Mouse (Mus musculus): ENCODE measurements around the gene Slc45a1.

Slc45a1 gene

DNA sequence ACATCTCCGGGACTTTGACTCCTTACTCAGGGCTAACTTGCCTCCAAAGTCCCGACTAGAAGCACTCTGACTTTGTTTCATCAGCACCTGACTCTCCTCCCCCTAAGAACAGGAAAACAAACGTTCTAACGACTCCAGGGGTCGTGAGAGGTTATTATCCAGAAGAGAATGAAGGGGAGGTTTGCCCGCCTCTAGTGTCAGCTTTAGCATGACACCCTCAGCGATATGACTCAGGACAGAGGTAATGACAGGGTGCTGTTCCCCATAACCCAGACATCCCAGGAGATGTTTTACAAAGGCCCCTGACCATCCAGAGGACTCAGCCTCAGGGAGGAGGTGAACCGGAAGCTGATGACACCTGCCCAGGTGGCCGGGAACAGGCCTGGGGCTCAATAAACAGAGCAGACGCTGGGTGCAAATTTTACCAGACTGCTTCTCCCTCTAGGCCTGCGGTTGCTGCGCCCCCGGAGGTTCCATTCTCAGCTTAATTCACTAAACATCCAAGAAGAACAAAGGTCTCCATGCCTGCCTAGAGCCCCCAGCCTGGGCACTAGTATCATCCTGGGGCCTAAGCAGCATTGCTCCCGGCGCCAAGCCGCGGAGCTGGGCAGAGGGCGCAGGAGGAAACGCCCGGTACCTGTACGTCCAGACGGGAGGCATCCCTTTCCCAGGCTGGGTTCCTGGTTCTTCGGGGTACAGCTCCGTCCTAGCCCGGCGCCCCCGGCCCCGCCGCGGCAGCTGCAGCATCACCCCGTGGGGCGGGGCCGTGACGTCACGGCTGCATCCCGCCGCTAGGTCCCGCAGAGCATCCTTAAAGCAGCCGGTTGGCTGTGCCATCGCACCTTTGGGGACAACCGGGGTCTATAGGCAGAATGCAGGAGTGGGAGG, at the start of gene Slc45a1:
TSS of gene Slc45a1 (minus strand) at position 785 of the 888 bp plus-strand sequence.
- no peak for DNase-seq (ENCODE audit: low read depth, low spot score)

- DNase-seq (ENCODE audit: low read depth, low spot score), result no peak
These were observed 48.9 kb upstream of the Slc45a1 start for GRCm38 (mm10) chr4:150700849-150701248.

DNA sequence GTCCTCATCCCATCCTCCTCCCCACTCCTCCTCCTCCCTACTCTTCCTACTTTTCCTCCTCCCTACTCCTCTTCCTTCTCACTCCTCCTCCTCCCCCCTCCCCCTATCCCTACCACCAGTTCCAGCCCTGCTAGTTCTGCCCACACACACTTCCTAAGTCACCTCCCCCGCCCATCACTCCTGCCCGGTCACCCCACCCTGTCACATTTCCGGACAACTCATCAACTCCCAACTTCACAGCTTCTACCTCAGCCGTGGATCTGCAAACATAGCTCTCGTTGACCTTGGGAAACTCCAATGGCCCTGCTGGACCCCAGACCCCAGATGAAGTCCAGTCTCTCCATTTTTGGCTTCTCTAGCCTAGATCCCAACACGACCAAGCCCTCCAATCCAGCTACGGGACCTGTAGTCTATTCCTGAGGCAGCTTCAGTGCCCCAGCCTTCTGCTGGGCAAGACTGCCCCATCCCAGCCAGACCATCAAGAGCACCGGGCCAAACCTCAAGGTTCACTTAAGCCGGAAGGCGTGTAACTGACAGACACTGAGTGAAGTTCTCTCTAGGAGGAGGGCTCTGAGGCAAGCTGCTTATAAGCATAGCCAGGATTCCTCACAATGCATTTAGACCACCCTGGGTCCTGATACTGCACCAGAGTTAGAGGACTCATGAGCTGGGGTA, 42.6 kb upstream of the Slc45a1 start:
- no peak for DNase-seq (ENCODE audit: low read depth, low spot score)

- DNase-seq (ENCODE audit: low read depth, low spot score), result no peak
These were observed 41.0 kb upstream of the Slc45a1 start for GRCm38 (mm10) chr4:150692861-150693403.

DNA sequence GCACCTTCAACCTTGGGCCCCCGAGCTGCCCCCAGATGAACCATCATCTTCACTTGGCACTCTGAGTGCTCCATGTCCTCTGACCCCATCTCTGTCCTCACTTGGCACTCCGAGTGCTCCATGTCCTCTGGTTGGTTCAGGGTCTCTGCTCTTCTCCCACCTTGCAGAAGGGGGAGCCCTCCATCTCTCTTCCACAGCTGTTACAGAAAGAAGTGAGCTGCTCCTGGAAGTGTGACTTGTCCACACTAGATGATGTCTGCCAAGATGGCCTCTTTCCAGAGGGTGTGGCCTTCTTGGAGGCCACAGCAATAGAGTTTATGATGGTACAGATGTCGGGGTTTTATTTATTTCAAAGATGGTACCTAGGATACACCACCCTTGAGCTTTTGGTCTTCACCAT, 38.8 kb upstream of the Slc45a1 start:
- no peak for DNase-seq (ENCODE audit: low read depth, low spot score)

DNA sequence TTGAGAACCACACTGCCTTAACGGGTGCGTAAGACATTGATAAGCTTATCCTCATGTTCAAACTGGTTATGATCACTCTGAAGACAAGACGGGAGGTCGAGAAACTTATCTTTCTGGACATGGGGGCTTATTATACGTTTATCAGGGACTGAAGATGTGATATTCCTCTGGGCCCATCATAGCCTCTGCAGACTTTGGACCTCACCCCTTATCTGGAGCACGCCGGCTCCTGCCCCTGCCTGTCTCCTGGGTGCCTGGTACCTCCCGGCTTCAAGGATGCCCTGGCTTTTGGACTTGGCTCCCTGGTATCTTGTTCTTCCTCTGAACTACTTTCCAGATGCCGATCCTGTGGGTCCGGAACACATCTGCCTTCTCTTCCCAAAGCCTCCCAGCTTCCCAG, 37.6 kb upstream of the Slc45a1 start:
- no peak for DNase-seq (ENCODE audit: low read depth, low spot score)

GRCm38 (mm10) chr4:150687126-150687753, 35.3 kb upstream of the Slc45a1 start:
- DNase-seq (ENCODE audit: low read depth, low spot score), result no peak

DNA sequence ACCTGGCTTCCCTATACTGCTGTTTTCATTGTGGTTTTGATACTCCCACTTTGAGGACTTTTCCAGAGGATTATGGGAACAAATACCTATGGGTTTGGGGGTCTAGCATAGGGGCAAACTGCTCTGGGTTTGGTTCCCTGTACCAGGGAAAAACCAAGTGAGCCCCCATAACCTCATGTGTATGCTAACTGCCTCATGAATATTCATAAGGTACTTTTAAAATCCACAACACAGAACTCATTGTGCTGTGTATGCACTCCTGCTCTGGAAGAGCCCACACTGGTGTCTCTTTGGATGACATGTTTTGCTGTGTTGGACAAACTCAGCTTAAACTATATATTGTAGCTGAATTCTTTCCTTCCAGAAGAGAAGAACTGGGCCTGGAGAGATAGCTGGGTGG, 34.6 kb upstream of the Slc45a1 start:
- no peak for DNase-seq (ENCODE audit: low read depth, low spot score)

GRCm38 (mm10) chr4:150685778-150686493, 34.0 kb upstream of the Slc45a1 start:
- no peak for DNase-seq (ENCODE audit: low read depth, low spot score)

DNA sequence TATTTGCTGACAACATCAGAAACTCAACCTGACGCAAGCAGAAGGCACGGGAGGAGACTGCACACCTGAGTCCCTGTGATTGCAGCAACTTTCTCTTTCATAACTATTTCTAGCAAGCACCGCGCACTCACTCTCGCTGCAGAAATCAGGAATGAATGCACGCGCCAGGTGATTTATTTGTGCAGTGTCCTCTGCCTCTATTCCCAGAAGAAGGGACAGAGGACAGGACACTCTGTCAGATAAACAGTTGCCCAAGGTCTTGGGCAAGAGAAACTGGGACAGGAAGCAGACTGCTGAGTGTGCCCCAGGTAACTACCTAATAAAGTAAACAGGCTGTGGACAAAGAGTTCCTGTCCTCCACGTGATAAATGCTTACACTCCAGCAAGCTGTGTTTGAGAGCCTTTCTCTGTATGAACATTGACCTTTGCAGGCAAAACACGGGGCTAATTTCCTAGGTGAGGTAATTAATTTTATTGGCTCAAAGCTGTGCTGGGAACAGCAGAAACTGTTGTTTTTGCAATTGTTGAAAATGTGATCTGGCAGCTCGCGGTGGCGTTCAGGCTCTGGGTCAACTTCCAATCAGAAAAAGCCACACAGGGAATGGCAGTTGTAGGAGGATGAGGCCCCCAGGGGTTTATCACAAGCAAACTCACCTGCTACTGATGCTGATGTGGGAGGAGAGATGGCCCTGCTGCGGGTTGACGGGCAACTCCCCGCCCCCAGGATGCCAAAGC, 33.2 kb upstream of the Slc45a1 start:
- no peak for DNase-seq (ENCODE audit: low read depth, low spot score)

DNA sequence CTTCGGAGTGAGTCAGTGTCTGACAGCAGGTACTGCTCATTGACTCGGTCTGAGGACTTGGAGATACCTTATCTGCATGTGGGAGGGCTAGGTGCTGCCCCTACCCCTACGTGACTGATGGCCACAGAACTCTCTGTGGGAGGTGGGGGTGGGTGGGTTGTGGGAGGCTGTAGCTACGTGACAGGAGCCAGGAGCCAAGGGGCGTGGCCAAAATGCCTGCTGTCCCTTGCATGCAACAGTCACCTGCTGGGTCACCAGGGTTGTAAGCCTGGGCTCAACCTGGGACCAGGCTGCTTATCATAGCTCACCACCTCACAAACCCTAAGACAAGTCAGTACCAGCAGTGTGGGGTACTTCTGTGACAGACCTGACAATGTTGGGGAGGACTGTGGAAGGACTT, 28.4 kb upstream of the Slc45a1 start:
- no peak for DNase-seq (ENCODE audit: low read depth, low spot score)

DNA sequence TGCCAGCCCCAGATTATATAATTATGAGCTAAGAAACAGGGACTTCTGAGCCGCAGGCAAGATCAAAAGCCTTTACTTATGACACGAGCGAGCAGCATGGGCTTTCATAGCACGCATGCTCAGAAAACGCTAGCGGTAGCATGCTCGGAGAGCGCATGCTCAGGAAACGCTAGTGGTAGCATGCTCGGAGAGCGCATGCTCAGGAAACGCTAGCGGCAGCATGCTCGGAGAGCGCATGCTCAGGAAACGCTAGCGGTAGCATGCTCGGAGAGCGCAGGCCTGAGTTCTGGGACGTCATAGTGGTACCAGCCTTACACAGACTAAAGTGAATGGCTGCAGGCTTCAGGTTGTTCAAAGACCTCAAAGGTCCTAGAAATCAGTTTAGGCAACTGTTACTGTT, 26.8 kb upstream of the Slc45a1 start:
- DNase-seq (ENCODE audit: low read depth, low spot score), result no peak

- no peak for DNase-seq (ENCODE audit: low read depth, low spot score)
These were observed 25.9 kb upstream of the Slc45a1 start for GRCm38 (mm10) chr4:150677846-150678224.

DNA sequence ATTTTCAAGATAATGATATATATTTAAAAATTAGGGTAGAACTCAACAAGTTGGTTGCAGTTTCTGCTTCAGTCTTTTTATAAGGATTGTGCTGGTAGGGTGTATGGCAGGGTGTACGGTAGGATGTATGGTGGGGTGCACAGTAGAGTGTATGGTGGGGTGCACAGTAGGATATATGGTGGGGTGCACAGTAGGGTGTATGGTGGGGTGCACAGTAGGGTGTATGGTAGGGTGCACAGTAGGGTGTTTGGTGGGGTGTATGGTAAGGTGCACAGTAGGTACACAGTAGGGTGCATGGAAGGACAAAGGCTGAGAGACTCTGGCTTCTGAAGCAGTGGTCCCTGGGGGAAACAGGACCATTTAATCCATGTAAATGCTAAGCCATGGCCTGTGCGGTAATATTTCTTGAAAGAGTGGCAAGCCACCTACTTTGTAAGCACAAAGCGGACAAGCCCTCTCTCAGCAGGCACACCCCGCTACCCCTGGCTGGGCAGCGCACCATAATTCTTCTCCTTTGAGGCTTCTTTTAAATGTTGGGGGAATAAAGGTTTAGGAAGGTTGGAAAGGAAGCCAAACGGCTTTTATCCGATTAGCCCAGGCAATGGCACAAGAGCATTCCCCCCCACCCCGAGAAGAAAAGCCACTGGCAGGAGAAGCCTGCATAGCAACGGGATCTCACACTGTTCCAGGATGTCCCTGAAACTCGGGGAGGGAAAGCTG, 25.3 kb upstream of the Slc45a1 start:
- no peak for DNase-seq (ENCODE audit: low read depth, low spot score)

- DNase-seq (ENCODE audit: low read depth, low spot score), result no peak
These were observed 24.1 kb upstream of the Slc45a1 start for GRCm38 (mm10) chr4:150676029-150676428.

GRCm38 (mm10) chr4:150675274-150675673, 23.3 kb upstream of the Slc45a1 start:
- DNase-seq (ENCODE audit: low read depth, low spot score), result no peak

DNA sequence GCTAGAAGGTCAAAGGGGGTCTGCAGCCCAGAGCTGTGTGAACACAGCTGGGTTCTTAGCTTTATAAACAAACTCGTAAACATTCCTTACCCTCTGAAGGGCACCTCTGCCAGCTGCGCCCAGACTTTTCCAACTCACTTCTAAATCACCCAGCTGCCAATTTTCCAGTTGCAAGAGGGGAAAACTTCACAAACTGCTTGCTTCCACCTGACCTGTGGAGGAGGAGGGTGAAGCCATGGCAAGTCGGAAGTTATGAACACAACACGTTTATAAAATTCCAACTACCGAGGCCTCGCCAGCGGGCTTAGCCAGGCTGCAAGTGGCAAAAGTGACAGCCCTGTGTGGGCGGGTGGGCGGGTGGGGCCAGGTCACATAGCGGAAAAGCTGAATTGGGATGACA, 13.8 kb upstream of the Slc45a1 start:
- no peak for DNase-seq (ENCODE audit: low read depth, low spot score)

- no peak for DNase-seq (ENCODE audit: low read depth, low spot score)
These were observed 12.8 kb upstream of the Slc45a1 start for GRCm38 (mm10) chr4:150664726-150665125.

DNA sequence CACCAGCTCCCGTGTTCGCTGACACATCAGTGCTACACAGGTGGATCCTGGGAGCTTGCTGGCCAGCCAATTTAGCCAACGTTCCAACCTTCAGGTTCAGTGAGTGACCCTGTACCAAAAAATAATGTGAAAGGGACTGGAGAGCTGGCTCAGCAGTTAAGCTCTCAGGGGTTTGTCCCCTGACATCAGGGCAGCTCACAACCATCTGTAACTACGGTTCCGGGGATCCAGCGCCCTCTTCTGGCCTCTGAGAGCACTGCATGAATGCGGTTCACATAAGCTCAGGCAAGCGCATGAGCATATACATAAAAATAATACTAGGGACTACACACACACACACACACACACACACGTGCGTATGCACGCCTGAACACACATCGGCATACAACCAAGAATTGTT, 11.2 kb upstream of the Slc45a1 start:
- DNase-seq (ENCODE audit: low read depth, low spot score), result no peak

DNA sequence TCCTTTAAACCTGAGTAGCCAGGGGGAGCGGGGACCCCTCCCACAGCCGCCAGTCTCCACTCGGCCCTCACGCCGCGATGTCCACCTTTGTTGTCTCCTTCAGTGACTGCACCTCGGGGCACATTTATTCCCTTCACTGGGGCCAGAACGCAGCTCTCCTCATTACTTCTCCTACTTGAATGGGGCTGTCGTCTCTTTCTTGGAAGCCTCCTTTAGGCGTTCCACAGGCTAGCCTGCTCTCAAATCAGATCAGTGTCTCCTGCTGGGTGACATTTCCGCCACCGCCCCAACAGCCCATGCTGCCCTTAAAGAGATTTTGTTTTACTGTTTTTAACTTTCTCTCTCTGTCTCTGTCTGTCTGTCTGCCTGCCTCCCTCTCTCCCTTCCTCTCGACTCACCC, 9.9 kb upstream of the Slc45a1 start:
- DNase-seq (ENCODE audit: low read depth, low spot score), result no peak

Data from c-Kit-negative CD71-positive TER-119-positive erythroid progenitor cells, embryonic 14.5 days (primary cell).